Mouse (Mus musculus): ENCODE results near the gene Egfl8. TPM values are rescaled to one million over a fixed set of nuclear protein-coding genes. Genes with fewer than 3 reads are reported as not detected.

Egfl8 gene
- polyA plus RNA-seq, 1 experiment from 2014 or later = 3.6 TPM

GRCm38 (mm10) chr17:34635671-34636070, 19.9 kb upstream of the Egfl8 start:
- ATAC-seq (ENCODE audit: low FRiP score, low TSS enrichment) = no peak
- 76% methylated on average over 2 of the region's 2 CpGs for WGBS
- Histone ChIP-seq H3K9me3 (ENCODE audit: control insufficient read depth, low read length) (no peaks in the 10 kb centered on the region), H3K4me1 (ENCODE audit: control insufficient read depth, insufficient read depth, low read length) (peaks cover 21% of the 10 kb centered on the region), H3K4me2 (replicated peaks; ENCODE audit: low read depth, low read length) (no peak overlapping the region), H3K4me3 (ENCODE audit: low read length) (no peak overlapping the region), H3K27me3 (ENCODE audit: control insufficient read depth, insufficient read depth, low read length) (peaks cover 11% of the 10 kb centered on the region), H3K9ac (ENCODE audit: low read depth, low read length) (no peak overlapping the region), H3K36me3 (ENCODE audit: control insufficient read depth, insufficient read depth, low read length) (no peaks in the 10 kb centered on the region), H3K27ac (ENCODE audit: low read depth, low read length) (no peak overlapping the region)

- Histone ChIP-seq H3K9me3 (ENCODE audit: control insufficient read depth, low read length) (no peaks in the 10 kb centered on the region), H3K27ac (ENCODE audit: low read depth, low read length) (no peak overlapping the region), H3K9ac (ENCODE audit: low read depth, low read length) (peak overlapping the region; percentile 42; the same call in 1 of the 2 replicates), H3K27me3 (ENCODE audit: control insufficient read depth, insufficient read depth, low read length) (peaks cover 22% of the 10 kb centered on the region), H3K36me3 (ENCODE audit: control insufficient read depth, insufficient read depth, low read length) (no peaks in the 10 kb centered on the region), H3K4me2 (replicated peaks; ENCODE audit: low read depth, low read length) (peak overlapping the region; percentile 56), H3K4me1 (ENCODE audit: control insufficient read depth, insufficient read depth, low read length) (peaks cover 37% of the 10 kb centered on the region), H3K4me3 (ENCODE audit: low read length) (peak overlapping the region; percentile 36)
- ATAC-seq (ENCODE audit: low FRiP score, low TSS enrichment) = peak; percentile 54
- WGBS = 2% methylated on average over 26 of the region's 26 CpGs
Measured at GRCm38 (mm10) chr17:34632261-34632691, 16.5 kb upstream of the Egfl8 start.

GRCm38 (mm10) chr17:34631647-34632046, 15.9 kb upstream of the Egfl8 start:
- Histone ChIP-seq H3K9ac (ENCODE audit: low read depth, low read length) (peak overlapping the region; percentile 42; the same call in 1 of the 2 replicates), H3K4me1 (ENCODE audit: control insufficient read depth, insufficient read depth, low read length) (peaks cover 37% of the 10 kb centered on the region), H3K27me3 (ENCODE audit: control insufficient read depth, insufficient read depth, low read length) (peaks cover 22% of the 10 kb centered on the region), H3K36me3 (ENCODE audit: control insufficient read depth, insufficient read depth, low read length) (no peaks in the 10 kb centered on the region), H3K27ac (ENCODE audit: low read depth, low read length) (no peak overlapping the region), H3K4me3 (ENCODE audit: low read length) (peak overlapping the region; percentile 36), H3K9me3 (ENCODE audit: control insufficient read depth, low read length) (no peaks in the 10 kb centered on the region), H3K4me2 (replicated peaks; ENCODE audit: low read depth, low read length) (peak overlapping the region; percentile 56)
- WGBS = 8% methylated on average over 12 of the region's 12 CpGs
- no peak for ATAC-seq (ENCODE audit: low FRiP score, low TSS enrichment)

- 3% methylated on average over 37 of the region's 48 CpGs for WGBS
- Histone ChIP-seq H3K36me3 (ENCODE audit: control insufficient read depth, insufficient read depth, low read length) (no peaks in the 10 kb centered on the region), H3K9ac (ENCODE audit: low read depth, low read length) (peak overlapping the region; percentile 40; the same call in 1 of the 2 replicates), H3K9me3 (ENCODE audit: control insufficient read depth, low read length) (no peaks in the 10 kb centered on the region), H3K27ac (ENCODE audit: low read depth, low read length) (no peak overlapping the region), H3K27me3 (ENCODE audit: control insufficient read depth, insufficient read depth, low read length) (peaks cover 22% of the 10 kb centered on the region), H3K4me1 (ENCODE audit: control insufficient read depth, insufficient read depth, low read length) (peaks cover 44% of the 10 kb centered on the region), H3K4me2 (replicated peaks; ENCODE audit: low read depth, low read length) (peak overlapping the region; percentile 40), H3K4me3 (ENCODE audit: low read length) (peak overlapping the region; percentile 25)
- ATAC-seq (ENCODE audit: low FRiP score, low TSS enrichment) = no peak
Measured at GRCm38 (mm10) chr17:34630761-34631301, 15.1 kb upstream of the Egfl8 start.

GRCm38 (mm10) chr17:34629796-34630603, 14.2 kb upstream of the Egfl8 start:
- H3K4me1 ChIP-seq (ENCODE audit: control insufficient read depth, insufficient read depth, low read length) = peaks cover 44% of the 10 kb centered on the region
- no peak for ATAC-seq (ENCODE audit: low FRiP score, low TSS enrichment)
- H3K9ac ChIP-seq (ENCODE audit: low read depth, low read length) = no peak overlapping the region
- peaks cover 5% of the 10 kb centered on the region; the same call in 1 of the 2 replicates for H3K36me3 ChIP-seq (ENCODE audit: control insufficient read depth, insufficient read depth, low read length)
- no peak overlapping the region; the same call in 1 of the 2 replicates for H3K4me3 ChIP-seq (ENCODE audit: low read length)
- 12% methylated on average over 12 of the region's 12 CpGs for WGBS
- H3K9me3 ChIP-seq (ENCODE audit: control insufficient read depth, low read length) = no peaks in the 10 kb centered on the region
- peak overlapping the region; percentile 89; the same call in 1 of the 2 replicates for H3K4me2 ChIP-seq (replicated peaks; ENCODE audit: low read depth, low read length)
- H3K27me3 ChIP-seq (ENCODE audit: control insufficient read depth, insufficient read depth, low read length) = peaks cover 22% of the 10 kb centered on the region
- no peak overlapping the region for H3K27ac ChIP-seq (ENCODE audit: low read depth, low read length)

GRCm38 (mm10) chr17:34629221-34629751, 13.5 kb upstream of the Egfl8 start, which contains the start of gene Prrt1:
TSS of gene Prrt1 (plus strand) at chr17:34629533.
- Histone ChIP-seq H3K27ac (ENCODE audit: low read depth, low read length) (peak within 1 kb of the TSS; percentile 96; the same call in 1 of the 2 replicates), H3K4me2 (replicated peaks; ENCODE audit: low read depth, low read length) (peak within 1 kb of the TSS; percentile 89), H3K27me3 (ENCODE audit: control insufficient read depth, insufficient read depth, low read length) (peaks cover 22% of the 10 kb centered on the region), H3K4me1 (ENCODE audit: control insufficient read depth, insufficient read depth, low read length) (peaks cover 44% of the 10 kb centered on the region), H3K9ac (ENCODE audit: low read depth, low read length) (peak within 1 kb of the TSS; percentile 75), H3K36me3 (ENCODE audit: control insufficient read depth, insufficient read depth, low read length) (peaks cover 5% of the 10 kb centered on the region; the same call in 1 of the 2 replicates), H3K4me3 (ENCODE audit: low read length) (peak within 1 kb of the TSS; percentile 61), H3K9me3 (ENCODE audit: control insufficient read depth, low read length) (no peaks in the 10 kb centered on the region)
- WGBS = 2% methylated on average over 16 of the region's 16 CpGs
- ATAC-seq (ENCODE audit: low FRiP score, low TSS enrichment) = no peak

GRCm38 (mm10) chr17:34628644-34628967, 12.8 kb upstream of the Egfl8 start:
- Histone ChIP-seq H3K4me1 (ENCODE audit: control insufficient read depth, insufficient read depth, low read length) (peaks cover 44% of the 10 kb centered on the region), H3K4me3 (ENCODE audit: low read length) (peak overlapping the region; percentile 61), H3K4me2 (replicated peaks; ENCODE audit: low read depth, low read length) (peak overlapping the region; percentile 89), H3K27ac (ENCODE audit: low read depth, low read length) (peak overlapping the region; percentile 96; the same call in 1 of the 2 replicates), H3K36me3 (ENCODE audit: control insufficient read depth, insufficient read depth, low read length) (peaks cover 5% of the 10 kb centered on the region; the same call in 1 of the 2 replicates), H3K27me3 (ENCODE audit: control insufficient read depth, insufficient read depth, low read length) (peaks cover 22% of the 10 kb centered on the region), H3K9me3 (ENCODE audit: control insufficient read depth, low read length) (no peaks in the 10 kb centered on the region), H3K9ac (ENCODE audit: low read depth, low read length) (peak overlapping the region; percentile 75; the same call in 1 of the 2 replicates)
- no peak for ATAC-seq (ENCODE audit: low FRiP score, low TSS enrichment)
- 22% methylated on average over 5 of the region's 5 CpGs for WGBS

GRCm38 (mm10) chr17:34627943-34628643, 12.3 kb upstream of the Egfl8 start, which contains the start of gene Ppt2:
TSS of gene Ppt2 (minus strand) at chr17:34628510.
- no peaks in the 10 kb centered on the region for H3K9me3 ChIP-seq (ENCODE audit: control insufficient read depth, low read length)
- peak within 1 kb of the TSS; percentile 89 for H3K4me2 ChIP-seq (replicated peaks; ENCODE audit: low read depth, low read length)
- peaks cover 22% of the 10 kb centered on the region for H3K27me3 ChIP-seq (ENCODE audit: control insufficient read depth, insufficient read depth, low read length)
- H3K36me3 ChIP-seq (ENCODE audit: control insufficient read depth, insufficient read depth, low read length) = peaks cover 9% of the 10 kb centered on the region; the same call in 1 of the 2 replicates
- peak; percentile 8; the same call in 1 of the 2 replicates for ATAC-seq (ENCODE audit: low FRiP score, low TSS enrichment)
- 3% methylated on average over 29 of the region's 29 CpGs for WGBS
- peak within 1 kb of the TSS; percentile 75 for H3K9ac ChIP-seq (ENCODE audit: low read depth, low read length)
- H3K4me1 ChIP-seq (ENCODE audit: control insufficient read depth, insufficient read depth, low read length) = peaks cover 44% of the 10 kb centered on the region
- peak within 1 kb of the TSS; percentile 96 for H3K27ac ChIP-seq (ENCODE audit: low read depth, low read length)
- H3K4me3 ChIP-seq (ENCODE audit: low read length) = peak within 1 kb of the TSS; percentile 61

Data from kidney, embryonic 14.5 days (tissue).